Mouse (Mus musculus) limb, embryonic 12.5 days (tissue): ENCODE results near the gene Iqck. TPM values are rescaled to one million over a fixed set of nuclear protein-coding genes. Genes with fewer than 3 reads are reported as not detected.

Experiments used
- ATAC-seq: fragments of 200-750 bp; cut with Nextera tagmentation; 2 replicates; pipeline ENCODE4 v1.8.0; 2017; ENCODE audit warnings: low read depth, moderate TSS enrichment; ENCODE audit not compliant: insufficient number of reproducible peaks, insufficient read depth, low FRiP score, low TSS enrichment
- H3K27ac ChIP-seq: fragments of 300-500 bp; sonication (generic); 2 replicates; pipeline ENCODE4 v1.5.1; 2016; ENCODE audit warnings: mild to moderate bottlenecking, moderate library complexity
- H3K27me3 ChIP-seq: fragments of 300-500 bp; sonication (generic); 2 replicates; pipeline ENCODE4 v1.6.1; 2016; ENCODE audit warnings: mild to moderate bottlenecking, moderate library complexity
- H3K36me3 ChIP-seq: fragments of 300-500 bp; sonication (generic); 2 replicates; pipeline ENCODE4 v1.6.1; 2016; ENCODE audit warnings: mild to moderate bottlenecking, moderate library complexity
- H3K4me1 ChIP-seq: fragments of 300-500 bp; sonication (generic); replicated peaks from 2 replicates; pipeline ENCODE4 v1.6.1; 2016
- H3K4me2 ChIP-seq: fragments of 300-500 bp; sonication (generic); 2 replicates; pipeline ENCODE4 v1.6.1; 2016; ENCODE audit warnings: mild to moderate bottlenecking, moderate library complexity
- H3K4me3 ChIP-seq: fragments of 300-500 bp; sonication (generic); replicated peaks from 2 replicates; pipeline ENCODE4 v1.5.1; 2016; ENCODE audit warnings: mild to moderate bottlenecking
- H3K9ac ChIP-seq: fragments of 300-500 bp; sonication (generic); replicated peaks from 2 replicates; pipeline ENCODE4 v1.6.1; 2016; ENCODE audit warnings: mild to moderate bottlenecking, moderate library complexity
- H3K9me3 ChIP-seq: fragments of 300-500 bp; sonication (generic); 2 replicates; pipeline ENCODE4 v1.6.1; 2016; ENCODE audit warnings: mild to moderate bottlenecking, moderate library complexity
- WGBS: fragments of 180-500 bp; shearing (Covaris S2); methylation state at CpG from one replicate; pipeline ENCODE4 v1.1.7; 2016; 5-methylcytosine and 5-hydroxymethylcytosine counted together
- polyA plus RNA-seq: library from polyadenylated mRNA; unstranded; fragments of >200 nt; fragmentation: Nextera tagmentation; extraction: Ambion mirVana; gene quantifications from 2 replicates; pipeline ENCODE4 v1.2.1, GENCODE M21; 2016

Iqck gene
- polyA plus RNA-seq, 1 experiment from 2014 or later, result 2.3 TPM

DNA sequence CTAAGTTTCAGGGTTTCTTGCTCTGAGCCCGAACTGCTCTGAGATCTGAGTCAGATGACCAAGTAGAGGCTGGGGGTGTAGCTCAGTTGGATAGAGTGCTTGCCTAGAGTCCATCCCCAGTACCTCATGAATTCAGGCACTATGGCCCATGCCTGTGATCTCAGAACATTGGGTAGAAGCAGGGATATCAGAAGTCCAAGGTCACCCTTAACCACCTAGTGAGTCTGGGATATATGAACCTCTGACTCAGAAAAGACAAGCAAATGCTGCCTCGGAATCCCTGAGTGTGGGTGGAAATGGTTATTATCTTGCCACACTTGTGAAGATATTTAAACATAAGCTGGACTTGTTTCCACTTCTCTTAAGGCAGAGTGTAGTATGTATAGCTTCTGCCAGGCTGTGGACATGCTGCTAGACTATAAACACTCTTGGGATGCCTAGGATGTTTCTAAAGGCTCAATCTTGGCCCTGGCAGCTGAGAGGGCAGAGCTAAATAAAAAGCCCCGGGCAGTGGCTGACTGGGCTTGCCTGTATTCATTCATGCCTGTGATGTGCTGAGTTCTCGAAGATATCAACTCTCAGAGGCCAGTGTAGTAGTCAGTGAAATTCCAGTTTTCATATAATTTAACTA lies 101.2 kb downstream of the Iqck start:
- Histone ChIP-seq H3K9me3 (no peaks in the 10 kb centered on the region), H3K4me2 (no peak overlapping the region), H3K9ac (no peak overlapping the region), H3K36me3 (no peaks in the 10 kb centered on the region), H3K4me1 (no peaks in the 10 kb centered on the region), H3K27ac (no peak overlapping the region), H3K27me3 (no peaks in the 10 kb centered on the region), H3K4me3 (no peak overlapping the region)
- WGBS, result 75% methylated on average over 4 of the region's 4 CpGs
- no peak for ATAC-seq

DNA sequence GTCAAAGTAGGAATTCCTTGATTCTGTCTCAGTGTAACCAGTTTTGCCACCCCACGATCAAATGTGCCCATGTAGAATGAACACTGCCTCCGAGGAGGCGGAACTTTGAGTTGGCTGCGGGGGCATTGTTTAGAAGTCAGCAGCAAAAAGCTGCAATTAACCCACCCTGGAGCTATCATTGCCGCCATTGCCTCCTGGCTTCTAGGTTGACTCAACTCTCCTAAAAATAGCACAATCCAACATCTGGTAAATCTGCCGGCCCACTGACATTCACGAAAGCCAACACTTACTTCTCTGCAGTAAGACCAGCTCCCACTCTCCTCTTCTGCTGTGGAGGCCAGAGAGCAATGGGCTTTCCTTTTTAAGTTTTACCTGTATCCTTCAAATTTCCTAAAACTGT lies 103.7 kb downstream of the Iqck start:
- no peaks in the 10 kb centered on the region for H3K36me3 ChIP-seq

DNA sequence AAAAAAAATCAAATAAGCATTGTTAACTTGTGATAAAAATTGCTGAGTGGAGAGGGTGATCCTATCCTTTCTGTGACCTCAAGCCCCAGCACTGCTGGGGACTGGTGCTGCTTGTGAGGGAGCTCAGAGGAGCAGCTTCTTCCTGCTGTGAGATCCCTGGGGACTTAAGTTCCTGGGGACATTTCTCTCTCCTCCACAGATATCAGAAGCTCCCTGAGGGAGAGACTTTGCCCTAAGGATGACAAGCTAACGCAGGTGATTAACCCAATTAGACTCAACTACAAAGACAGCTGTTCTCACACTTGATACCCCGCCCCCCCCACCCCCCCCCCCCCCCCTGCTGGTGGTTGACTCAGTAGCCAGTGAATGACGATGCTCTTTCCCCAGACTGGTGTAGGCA lies 109.2 kb downstream of the Iqck start:
- no peak for ATAC-seq
- H3K4me2 ChIP-seq, result no peak overlapping the region

More for the DNA sequence above, 103.7 kb downstream of the Iqck start:
- no peak overlapping the region for H3K4me3 ChIP-seq
- no peaks in the 10 kb centered on the region for H3K4me1 ChIP-seq
- no peak overlapping the region for H3K9ac ChIP-seq
- no peaks in the 10 kb centered on the region for H3K27me3 ChIP-seq
- H3K9me3 ChIP-seq, result no peaks in the 10 kb centered on the region
- H3K4me2 ChIP-seq, result no peak overlapping the region
- no peak for ATAC-seq
- no peak overlapping the region for H3K27ac ChIP-seq
- 53% methylated on average over 7 of the region's 7 CpGs for WGBS

DNA sequence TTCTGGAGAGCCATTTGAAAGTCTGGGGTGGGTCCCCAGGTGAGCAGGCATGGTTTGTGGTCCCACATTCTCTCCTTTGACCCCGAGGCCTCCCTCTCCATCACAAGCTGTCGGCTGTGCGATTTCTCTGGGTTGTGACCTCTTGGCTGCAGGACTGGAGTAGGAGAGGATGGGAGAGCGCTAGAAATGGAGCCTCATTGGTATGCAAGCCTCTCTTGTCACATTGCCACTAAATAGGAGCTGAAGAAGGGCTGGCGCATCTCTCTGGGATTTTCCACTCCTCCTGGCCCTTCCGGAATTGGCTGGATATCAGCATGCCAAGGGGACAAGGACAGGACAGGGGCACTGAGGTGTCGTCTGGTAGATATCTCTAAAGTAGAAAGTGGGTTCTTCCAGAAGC lies 109.6 kb downstream of the Iqck start:
- Histone ChIP-seq H3K9ac (no peak overlapping the region), H3K27ac (no peak overlapping the region), H3K4me3 (no peak overlapping the region), H3K9me3 (no peaks in the 10 kb centered on the region), H3K4me2 (no peak overlapping the region), H3K4me1 (no peaks in the 10 kb centered on the region), H3K27me3 (no peaks in the 10 kb centered on the region), H3K36me3 (no peaks in the 10 kb centered on the region)
- ATAC-seq, result no peak
- 24% methylated on average over 7 of the region's 7 CpGs for WGBS

More for the DNA sequence above, 109.2 kb downstream of the Iqck start:
- H3K4me1 ChIP-seq, result no peaks in the 10 kb centered on the region
- H3K4me3 ChIP-seq, result no peak overlapping the region
- H3K27ac ChIP-seq, result no peak overlapping the region
- H3K36me3 ChIP-seq, result no peaks in the 10 kb centered on the region
- no peak overlapping the region for H3K9ac ChIP-seq
- H3K9me3 ChIP-seq, result no peaks in the 10 kb centered on the region
- 0% methylated on average over 3 of the region's 3 CpGs for WGBS
- no peaks in the 10 kb centered on the region for H3K27me3 ChIP-seq

DNA sequence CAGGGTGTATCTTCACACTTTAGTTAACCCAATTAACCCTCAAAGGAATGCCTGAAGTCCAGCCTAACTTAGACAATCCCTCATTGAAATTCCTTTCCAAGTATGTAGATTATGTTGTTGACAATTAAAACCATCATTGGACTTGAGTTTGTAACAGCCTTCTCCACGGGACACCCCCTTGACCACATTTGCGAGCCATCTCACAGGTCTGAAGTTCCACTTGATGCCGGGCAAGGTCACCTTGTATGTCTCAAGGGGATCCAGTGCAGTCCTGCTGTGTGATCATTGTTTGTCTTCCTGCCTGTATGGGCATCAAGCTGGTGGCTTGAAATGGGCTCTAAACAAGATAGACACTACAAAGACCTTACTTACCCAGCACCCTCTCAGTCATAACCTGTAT lies 113.3 kb downstream of the Iqck start:
- WGBS, result 83% methylated on average over 3 of the region's 3 CpGs

DNA sequence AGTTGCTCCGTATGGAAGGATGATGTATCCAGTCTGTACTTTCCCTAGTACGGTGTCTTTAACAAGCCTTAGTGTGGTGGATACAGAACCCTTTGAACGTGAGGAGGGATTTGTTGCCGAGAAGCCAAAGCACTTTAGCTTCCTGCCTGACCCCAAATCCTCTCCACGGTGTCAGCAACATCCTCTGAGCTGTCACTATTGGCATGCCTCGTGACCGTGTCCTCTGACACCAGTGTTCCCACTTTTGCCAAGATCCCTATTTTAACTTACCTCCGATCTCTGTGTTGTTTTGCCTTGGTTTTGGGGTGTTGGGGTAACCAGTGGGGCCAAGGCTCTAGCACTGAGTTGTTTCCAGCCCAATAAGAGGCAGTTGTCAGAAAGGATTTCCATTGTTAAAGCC lies 115.9 kb downstream of the Iqck start:
- no peak overlapping the region for H3K4me3 ChIP-seq
- no peaks in the 10 kb centered on the region for H3K4me1 ChIP-seq
- H3K9ac ChIP-seq, result no peak overlapping the region
- 86% methylated on average over 8 of the region's 8 CpGs for WGBS
- H3K27me3 ChIP-seq, result no peaks in the 10 kb centered on the region
- no peak overlapping the region for H3K27ac ChIP-seq
- ATAC-seq, result no peak
- no peak overlapping the region for H3K4me2 ChIP-seq
- H3K36me3 ChIP-seq, result peaks cover 52% of the 10 kb centered on the region
- H3K9me3 ChIP-seq, result no peaks in the 10 kb centered on the region

More for the DNA sequence above, 113.3 kb downstream of the Iqck start:
- ATAC-seq, result no peak
- Histone ChIP-seq H3K27ac (no peak overlapping the region), H3K4me2 (no peak overlapping the region), H3K4me3 (no peak overlapping the region), H3K9ac (no peak overlapping the region), H3K27me3 (no peaks in the 10 kb centered on the region), H3K9me3 (no peaks in the 10 kb centered on the region), H3K36me3 (peaks cover 29% of the 10 kb centered on the region), H3K4me1 (no peaks in the 10 kb centered on the region)

DNA sequence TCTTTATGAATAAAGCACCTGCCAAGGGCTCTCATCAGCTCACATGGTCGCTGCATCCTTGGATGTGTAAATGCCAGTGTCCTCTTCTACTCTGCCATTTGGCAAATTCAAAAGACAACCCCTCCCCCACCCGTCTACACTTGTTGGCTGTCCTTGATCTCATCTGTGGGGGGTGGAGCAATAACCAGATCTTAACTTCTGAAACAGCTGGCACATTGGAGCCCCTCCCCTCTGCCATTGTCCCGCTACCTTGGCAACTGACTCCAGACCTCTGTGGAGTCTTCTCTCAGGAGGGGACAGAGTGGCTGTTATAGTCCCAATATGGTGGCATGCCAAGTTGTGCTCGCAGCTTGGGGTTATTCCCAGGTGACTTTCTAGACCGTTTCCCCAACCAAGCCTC lies 116.8 kb downstream of the Iqck start:
- H3K4me1 ChIP-seq, result 0 out of 2 replicates have a peak, but pooled peaks cover 2% of the 10 kb centered on the region
- H3K9ac ChIP-seq, result no peak overlapping the region
- no peaks in the 10 kb centered on the region for H3K27me3 ChIP-seq
- H3K27ac ChIP-seq, result no peak overlapping the region
- peaks cover 52% of the 10 kb centered on the region for H3K36me3 ChIP-seq
- H3K9me3 ChIP-seq, result no peaks in the 10 kb centered on the region
- no peak for ATAC-seq
- no peak overlapping the region for H3K4me3 ChIP-seq
- 77% methylated on average over 5 of the region's 5 CpGs for WGBS
- no peak overlapping the region for H3K4me2 ChIP-seq

DNA sequence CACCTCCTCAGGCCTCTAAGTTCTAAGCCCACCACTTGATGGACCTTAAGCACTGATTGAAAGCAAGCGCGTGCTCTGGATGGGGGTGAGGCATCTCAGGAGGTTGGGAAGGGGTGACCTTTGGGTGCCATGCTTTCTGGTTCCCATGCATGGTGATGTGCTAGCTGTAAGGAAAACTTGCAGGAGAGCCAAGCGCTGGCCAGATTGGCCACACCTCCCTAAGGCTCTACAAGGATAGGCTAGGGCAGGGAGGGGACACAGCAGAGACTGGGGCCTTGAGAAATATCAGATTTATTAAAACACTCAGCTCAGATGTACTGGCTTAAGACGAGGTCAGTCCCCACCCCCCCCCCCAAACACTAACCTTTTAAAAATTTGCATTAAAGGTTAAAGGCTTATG lies 117.8 kb downstream of the Iqck start:
- WGBS, result 85% methylated on average over 4 of the region's 4 CpGs
- Histone ChIP-seq H3K27ac (no peak overlapping the region), H3K4me2 (no peak overlapping the region), H3K9me3 (no peaks in the 10 kb centered on the region), H3K27me3 (no peaks in the 10 kb centered on the region), H3K36me3 (peaks cover 52% of the 10 kb centered on the region), H3K4me3 (no peak overlapping the region), H3K9ac (no peak overlapping the region), H3K4me1 (0 out of 2 replicates have a peak, but pooled peaks cover 2% of the 10 kb centered on the region)
- no peak for ATAC-seq

DNA sequence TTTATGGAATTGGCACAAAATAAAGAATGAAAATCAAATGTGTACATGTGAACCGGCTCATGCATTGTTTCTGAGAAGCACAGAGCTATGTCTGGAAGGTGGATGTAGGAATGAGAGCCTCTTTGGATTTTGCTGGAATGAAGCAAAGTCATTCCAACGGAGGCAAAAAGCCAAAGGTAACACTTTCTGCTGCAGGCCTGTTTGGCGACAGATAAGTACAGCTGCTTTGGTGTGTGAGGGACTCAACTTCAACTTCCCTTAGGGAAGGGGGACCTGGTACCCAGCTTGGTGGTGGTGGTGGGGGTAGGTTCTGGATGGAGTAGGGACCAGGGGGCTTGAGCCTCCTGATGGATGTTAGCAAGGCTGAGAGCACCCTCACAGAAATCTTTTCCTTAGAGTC lies 120.3 kb downstream of the Iqck start:
- Histone ChIP-seq H3K36me3 (peaks cover 57% of the 10 kb centered on the region), H3K9ac (no peak overlapping the region), H3K27ac (no peak overlapping the region), H3K27me3 (no peaks in the 10 kb centered on the region), H3K4me3 (no peak overlapping the region), H3K4me2 (0 out of 2 replicates have a peak overlapping the region, but pooled peaks have one; percentile 24), H3K4me1 (0 out of 2 replicates have a peak, but pooled peaks cover 2% of the 10 kb centered on the region), H3K9me3 (no peaks in the 10 kb centered on the region)
- 77% methylated on average over 3 of the region's 3 CpGs for WGBS
- ATAC-seq, result no peak

DNA sequence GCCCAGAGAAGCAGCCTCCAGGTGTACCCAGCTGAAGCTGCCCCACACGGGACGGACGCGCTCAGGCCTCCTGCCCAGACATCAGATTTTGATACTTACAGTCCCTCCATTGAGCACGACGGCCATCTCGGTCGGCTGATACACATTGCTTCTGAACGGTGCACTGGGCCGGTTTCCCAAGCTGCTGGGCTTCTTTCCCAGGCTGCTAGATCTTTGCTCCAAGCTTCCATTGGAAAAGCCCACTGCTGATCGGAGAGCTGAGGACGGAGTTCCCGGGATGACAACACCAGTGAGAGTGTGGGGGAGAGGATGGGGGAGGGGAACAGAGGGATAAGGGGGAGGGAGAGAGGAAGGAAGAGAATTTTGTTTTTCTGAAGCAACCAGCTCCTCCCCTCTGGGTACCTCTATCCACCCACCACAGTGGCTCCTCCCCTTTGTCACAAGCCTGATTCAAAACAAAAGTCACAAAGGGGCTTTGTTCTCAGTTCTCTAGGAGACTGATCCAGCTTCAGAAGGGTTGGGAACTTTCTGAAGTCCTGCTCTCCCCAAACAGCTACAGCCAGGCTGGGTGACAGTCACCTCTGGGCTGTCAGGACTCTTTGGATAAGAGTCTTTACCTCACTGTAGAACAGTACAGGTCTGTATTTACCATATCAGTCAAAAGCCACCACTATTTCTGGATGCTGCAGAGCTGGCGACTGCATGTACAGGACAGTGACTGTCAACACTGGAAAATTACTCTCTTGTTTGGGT lies 121.0 kb downstream of the Iqck start:
- Histone ChIP-seq H3K4me2 (peak overlapping the region; percentile 24), H3K9ac (no peak overlapping the region)
- 50% methylated on average over 14 of the region's 14 CpGs for WGBS

DNA sequence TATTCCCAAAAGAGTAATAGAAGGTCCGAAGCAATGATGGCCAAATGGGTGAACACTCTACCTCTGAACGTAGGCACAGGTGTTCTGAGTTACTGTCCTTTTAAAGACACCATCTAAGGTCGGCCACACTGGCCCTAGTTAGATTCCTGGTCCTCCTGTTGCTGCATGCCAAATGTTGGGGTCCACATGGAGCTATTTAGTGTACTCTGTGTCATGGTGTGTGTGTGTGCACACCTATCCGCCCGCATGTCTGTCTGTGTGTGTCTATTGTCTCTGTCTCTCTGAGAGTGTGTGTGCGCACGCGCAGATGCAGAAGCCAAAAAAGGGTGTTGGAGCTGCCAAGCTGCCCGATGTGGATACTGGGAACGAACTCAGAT lies 121.6 kb downstream of the Iqck start:
- 82% methylated on average over 10 of the region's 10 CpGs for WGBS
- Histone ChIP-seq H3K4me3 (no peak overlapping the region), H3K9ac (no peak overlapping the region), H3K4me1 (0 out of 2 replicates have a peak, but pooled peaks cover 2% of the 10 kb centered on the region), H3K27me3 (no peaks in the 10 kb centered on the region), H3K27ac (no peak overlapping the region), H3K9me3 (no peaks in the 10 kb centered on the region), H3K36me3 (peaks cover 60% of the 10 kb centered on the region), H3K4me2 (no peak overlapping the region)
- no peak for ATAC-seq

More for the DNA sequence above, 121.0 kb downstream of the Iqck start:
- peaks cover 57% of the 10 kb centered on the region for H3K36me3 ChIP-seq
- H3K9me3 ChIP-seq, result no peaks in the 10 kb centered on the region
- H3K27me3 ChIP-seq, result no peaks in the 10 kb centered on the region
- H3K4me3 ChIP-seq, result no peak overlapping the region
- 0 out of 2 replicates have a peak overlapping the region, but pooled peaks have one; percentile 35 for H3K27ac ChIP-seq
- H3K4me1 ChIP-seq, result 0 out of 2 replicates have a peak, but pooled peaks cover 2% of the 10 kb centered on the region
- no peak for ATAC-seq
